Mouse (Mus musculus) lung, postnatal 25 days (tissue): ENCODE results near the gene Gm10722.
"Not testable (repeated sequence)": the region's sequence is repeated elsewhere in the genome, so short reads cannot be mapped to it uniquely, and the experiment has no call there.

ENCODE experiments used
- DNase-seq: peaks from one replicate; pipeline ENCODE4 v3.0.0; 2022; ENCODE audit warnings: low spot score

Gm10722 gene

DNA sequence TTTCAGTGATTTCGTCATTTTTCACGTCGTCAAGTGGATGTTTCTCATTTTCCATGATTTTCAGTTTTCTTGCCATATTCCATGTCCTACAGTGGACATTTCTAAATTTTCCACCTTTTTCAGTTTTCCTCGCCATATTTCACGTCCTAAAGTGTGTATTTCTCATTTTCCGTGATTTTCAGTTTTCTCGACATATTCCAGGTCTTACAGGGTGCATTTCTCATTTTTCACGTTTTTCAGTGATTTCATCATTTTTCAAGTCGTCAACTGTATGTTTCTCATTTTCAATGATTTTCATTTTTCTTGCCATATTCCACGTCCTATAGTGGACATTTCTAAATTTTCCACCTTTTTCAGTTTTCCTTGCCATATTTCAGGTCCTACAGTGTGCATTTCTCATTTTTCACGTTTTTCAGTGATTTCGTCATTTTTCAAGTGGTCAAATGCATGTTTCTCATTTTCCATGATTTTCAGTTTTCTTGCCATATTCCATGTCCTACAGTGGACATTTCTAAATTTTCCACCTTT is at the start of gene Gm10722:
Gene Gm10722, plus strand, starts transcription at position 478 of the 528 bp plus-strand sequence.
- not testable (repeated sequence) for DNase-seq

GRCm38 (mm10) chr9:3001006-3001405 is 284 bp downstream of the Gm10722 start:
- peak; percentile 31 for DNase-seq

DNA sequence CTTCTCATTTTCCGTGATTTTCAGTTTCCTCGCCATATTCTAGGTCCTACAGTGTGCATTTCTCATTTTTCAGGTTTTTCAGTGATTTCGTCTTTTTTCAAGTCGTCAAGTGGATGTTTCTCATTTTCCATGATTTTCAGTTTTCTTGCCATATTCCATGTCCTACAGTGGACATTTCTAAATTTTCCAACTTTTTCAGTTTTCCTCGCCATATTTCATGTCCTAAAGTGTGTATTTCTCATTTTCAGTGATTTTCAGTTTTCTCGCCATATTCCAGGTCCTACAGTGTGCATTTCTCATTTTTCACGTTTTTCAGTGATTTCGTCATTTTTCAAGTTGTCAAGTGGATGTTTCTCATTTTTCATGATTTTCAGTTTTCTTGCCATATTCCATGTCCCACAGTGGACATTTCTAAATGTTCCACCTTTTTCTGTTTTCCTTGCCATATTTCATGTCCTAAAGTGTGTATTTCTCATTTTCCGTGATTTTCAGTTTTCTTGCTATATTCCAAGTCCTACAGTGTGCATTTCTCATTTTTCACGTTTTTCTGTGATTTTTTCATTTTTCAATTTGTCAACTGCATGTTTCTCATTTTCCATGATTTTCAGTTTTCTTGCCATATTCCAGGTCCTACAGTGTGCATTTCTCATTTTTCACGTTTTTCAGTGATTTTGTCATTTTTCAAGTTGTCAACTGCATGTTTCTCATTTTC is 1.4 kb downstream of the Gm10722 start:
- peak; percentile 100 for DNase-seq

GRCm38 (mm10) chr9:3002794-3003396 is 2.2 kb downstream of the Gm10722 start, which contains the start of gene Gm11168:
TSS of gene Gm11168 (plus strand) at chr9:3003346.
- DNase-seq, result peak; percentile 3

DNA sequence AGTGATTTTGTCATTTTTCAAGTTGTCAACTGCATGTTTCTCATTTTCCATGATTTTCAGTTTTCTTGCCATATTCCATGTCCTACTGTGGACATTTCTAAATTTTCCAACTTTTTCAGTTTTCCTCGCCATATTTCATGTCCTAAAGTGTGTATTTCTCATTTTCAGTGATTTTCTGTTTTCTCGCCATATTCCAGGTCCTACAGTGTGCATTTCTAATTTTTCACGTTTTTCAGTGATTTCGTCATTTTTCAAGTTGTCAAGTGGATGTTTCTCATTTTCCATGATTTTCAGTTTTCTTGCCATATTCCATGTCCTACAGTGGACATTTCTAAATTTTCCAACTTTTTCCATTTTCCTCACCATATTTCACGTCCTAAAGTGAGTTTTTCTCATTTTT is 5.5 kb downstream of the Gm10722 start:
- not testable (repeated sequence) for DNase-seq

DNA sequence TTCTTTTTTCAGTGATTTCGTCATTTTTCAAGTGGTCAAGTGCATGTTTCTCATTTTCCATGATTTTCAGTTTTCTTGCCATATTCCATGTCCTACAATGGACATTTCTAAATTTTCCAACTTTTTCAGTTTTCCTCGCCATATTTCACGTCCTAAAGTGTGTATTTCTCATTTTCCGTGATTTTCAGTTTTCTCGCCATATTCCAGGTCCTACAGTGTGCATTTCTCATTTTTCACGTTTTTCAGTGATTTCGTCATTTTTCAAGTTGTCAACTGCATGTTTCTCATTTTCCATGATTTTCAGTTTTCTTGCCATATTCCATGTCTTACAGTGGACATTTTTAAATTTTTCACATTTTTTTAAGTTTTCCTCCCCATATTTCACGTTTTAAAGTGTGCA is 5.9 kb downstream of the Gm10722 start:
- peak; percentile 89 for DNase-seq

DNA sequence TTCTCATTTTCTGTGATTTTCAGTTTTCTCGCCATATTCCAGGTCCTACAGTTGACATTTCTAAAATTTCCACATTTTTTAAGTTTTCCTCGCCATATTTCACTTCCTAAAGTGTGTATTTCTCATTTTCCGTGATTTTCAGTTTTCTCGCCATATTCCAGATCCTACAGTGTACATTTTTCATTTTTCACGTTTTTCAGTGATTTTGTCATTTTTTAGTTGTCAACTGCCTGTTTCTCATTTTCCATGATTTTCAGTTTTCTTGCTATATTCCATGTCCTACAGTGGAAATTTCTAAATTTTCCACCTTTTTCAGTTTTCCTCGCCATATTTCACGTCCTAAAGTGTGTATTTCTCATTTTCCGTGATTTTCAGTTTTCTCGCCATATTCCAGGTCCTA is 6.5 kb downstream of the Gm10722 start:
- DNase-seq, result not testable (repeated sequence)

DNA sequence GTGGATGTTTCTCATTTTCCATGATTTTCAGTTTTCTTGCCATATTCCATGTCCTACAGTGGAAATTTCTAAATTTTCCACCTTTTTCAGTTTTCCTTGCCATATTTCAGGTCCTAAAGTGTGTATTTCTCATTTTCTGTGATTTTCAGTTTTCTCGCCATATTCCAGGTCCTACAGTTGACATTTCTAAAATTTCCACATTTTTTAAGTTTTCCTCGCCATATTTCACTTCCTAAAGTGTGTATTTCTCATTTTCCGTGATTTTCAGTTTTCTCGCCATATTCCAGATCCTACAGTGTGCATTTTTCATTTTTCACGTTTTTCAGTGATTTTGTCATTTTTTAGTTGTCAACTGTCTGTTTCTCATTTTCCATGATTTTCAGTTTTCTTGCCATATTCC is 8.6 kb downstream of the Gm10722 start:
- DNase-seq, result not testable (repeated sequence)

GRCm38 (mm10) chr9:3012054-3012621 is 11.4 kb downstream of the Gm10722 start:
- not testable (repeated sequence) for DNase-seq

DNA sequence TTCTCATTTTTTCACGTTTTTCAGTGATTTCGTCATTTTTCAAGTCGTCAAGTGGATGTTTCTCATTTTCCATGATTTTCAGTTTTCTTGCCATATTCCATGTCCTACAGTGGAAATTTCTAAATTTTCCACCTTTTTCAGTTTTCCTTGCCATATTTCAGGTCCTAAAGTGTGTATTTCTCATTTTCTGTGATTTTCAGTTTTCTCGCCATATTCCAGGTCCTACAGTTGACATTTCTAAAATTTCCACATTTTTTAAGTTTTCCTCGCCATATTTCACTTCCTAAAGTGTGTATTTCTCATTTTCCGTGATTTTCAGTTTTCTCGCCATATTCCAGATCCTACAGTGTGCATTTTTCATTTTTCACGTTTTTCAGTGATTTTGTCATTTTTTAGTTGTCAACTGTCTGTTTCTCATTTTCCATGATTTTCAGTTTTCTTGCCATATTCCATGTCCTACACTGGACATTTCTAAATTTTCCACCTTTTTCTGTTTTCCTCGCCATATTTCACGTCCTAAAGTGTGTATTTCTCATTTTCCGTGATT is 12.1 kb downstream of the Gm10722 start, which contains the start of gene Gm10721:
Gene Gm10721, plus strand, starts transcription at position 408 of the 547 bp plus-strand sequence.
- not testable (repeated sequence) for DNase-seq

DNA sequence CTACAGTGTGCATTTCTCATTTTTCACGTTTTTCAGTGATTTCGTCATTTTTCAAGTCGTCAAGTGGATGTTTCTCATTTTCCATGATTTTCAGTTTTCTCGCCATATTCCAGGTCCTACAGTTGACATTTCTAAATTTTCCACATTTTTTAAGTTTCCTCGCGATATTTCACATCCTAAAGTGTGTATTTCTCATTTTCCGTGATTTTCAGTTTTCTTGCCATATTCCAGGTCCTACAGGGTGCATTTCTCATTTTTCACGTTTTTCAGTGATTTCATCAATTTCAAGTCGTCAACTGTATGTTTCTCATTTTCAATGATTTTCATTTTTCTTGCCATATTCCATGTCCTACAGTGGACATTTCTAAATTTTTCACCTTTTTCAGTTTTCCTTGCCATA is 14.6 kb downstream of the Gm10722 start, which contains the start of gene Gm10720:
Gene Gm10720, plus strand, starts transcription at position 301 of the 400 bp plus-strand sequence.
- DNase-seq, result not testable (repeated sequence)

DNA sequence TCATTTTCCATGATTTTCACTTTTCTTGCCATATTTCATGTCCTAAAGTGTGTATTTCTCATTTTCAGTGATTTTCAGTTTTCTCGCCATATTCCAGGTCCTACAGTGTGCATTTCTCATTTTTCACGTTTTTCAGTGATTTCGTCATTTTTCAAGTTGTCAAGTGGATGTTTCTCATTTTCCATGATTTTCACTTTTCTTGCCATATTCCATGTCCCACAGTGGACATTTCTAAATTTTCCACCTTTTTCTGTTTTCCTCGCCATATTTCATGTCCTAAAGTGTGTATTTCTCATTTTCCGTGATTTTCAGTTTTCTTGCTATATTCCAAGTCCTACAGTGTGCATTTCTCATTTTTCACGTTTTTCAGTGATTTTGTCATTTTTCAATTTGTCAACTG is 15.2 kb downstream of the Gm10722 start:
- DNase-seq, result peak; percentile 5

GRCm38 (mm10) chr9:3017108-3017507 is 16.4 kb downstream of the Gm10722 start, which contains the start of gene Gm10719:
TSS of gene Gm10719 (plus strand) at chr9:3017408.
- DNase-seq, result not testable (repeated sequence)

DNA sequence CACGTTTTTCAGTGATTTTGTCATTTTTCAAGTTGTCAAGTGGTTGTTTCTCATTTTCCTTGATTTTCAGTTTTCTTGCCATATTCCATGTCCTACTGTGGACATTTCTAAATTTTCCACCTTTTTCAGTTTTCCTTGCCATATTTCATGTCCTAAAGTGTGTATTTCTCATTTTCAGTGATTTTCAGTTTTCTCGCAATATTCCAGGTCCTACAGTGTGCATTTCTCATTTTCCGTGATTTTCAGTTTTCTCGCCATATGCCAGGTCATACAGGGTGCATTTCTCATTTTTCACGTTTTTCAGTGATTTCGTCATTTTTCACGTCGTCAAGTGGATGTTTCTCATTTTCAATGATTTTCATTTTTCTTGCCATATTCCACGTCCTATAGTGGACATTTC is 18.2 kb downstream of the Gm10722 start:
- DNase-seq, result not testable (repeated sequence)

GRCm38 (mm10) chr9:3019835-3020727 is 19.4 kb downstream of the Gm10722 start:
- peak; percentile 87 for DNase-seq

DNA sequence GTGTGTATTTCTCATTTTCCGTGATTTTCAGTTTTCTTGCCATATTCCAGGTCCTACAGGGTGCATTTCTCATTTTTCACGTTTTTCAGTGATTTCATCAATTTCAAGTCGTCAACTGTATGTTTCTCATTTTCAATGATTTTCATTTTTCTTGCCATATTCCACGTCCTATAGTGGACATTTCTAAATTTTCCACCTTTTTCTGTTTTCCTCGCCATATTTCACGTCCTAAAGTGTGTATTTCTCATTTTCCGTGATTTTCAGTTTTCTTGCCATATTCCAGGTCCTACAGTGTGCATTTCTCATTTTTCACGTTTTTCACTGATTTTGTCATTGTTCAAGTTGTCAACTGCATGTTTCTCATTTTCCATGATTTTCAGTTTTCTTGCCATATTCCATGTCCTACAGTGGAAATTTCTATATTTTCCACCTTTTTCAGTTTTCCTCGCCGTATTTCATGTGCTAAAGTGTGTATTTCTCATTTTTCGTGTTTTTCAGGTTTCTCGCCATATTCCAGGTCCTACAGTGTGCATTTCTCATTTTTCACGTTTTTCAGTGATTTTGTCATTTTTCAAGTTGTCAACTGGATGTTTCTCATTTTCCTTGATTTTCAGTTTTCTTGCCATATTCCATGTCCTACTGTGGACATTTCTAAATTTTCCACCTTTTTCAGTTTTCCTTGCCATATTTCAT is 21.7 kb downstream of the Gm10722 start:
- peak; percentile 87 for DNase-seq

- peak; percentile 50 for DNase-seq
These were observed 22.7 kb downstream of the Gm10722 start, which contains the start of gene Gm10718 for GRCm38 (mm10) chr9:3023312-3023984. TSS of gene Gm10718 (plus strand) at chr9:3023547.

- DNase-seq, result peak; percentile 79
These were observed 23.4 kb downstream of the Gm10722 start for GRCm38 (mm10) chr9:3023985-3024648.

DNA sequence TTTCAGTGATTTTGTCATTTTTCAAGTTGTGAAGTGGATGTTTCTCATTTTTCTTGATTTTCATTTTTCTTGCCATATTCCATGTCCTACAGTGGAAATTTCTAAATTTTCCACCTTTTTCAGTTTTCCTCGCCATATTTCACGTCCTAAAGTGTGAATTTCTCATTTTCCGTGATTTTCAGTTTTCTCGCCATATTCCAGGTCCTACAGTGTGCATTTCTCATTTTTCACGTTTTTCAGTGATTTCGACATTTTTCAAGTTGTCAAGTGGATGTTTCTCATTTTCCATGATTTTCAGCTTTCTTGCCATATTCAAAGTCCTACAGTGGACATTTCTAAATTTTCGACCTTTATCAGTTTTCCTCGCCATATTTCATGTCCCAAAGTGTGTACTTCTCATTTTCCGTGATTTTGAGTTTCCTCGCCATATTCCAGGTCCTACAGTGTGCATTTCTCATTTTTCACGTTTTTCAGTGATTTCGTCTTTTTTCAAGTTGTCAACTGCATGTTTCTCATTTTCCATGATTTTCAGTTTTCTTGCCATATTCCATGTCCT is 24.3 kb downstream of the Gm10722 start, which contains the start of gene Gm10717:
Gene Gm10717, plus strand, starts transcription at position 506 of the 556 bp plus-strand sequence.
- DNase-seq, result peak; percentile 65
